Mouse (Mus musculus) heart, embryonic 12.5 days (tissue): ENCODE data around the gene Pcsk6. TPM values are rescaled to one million over a fixed set of nuclear protein-coding genes. Genes with fewer than 3 reads are reported as not detected.
"Not testable (repeated sequence)": the region's sequence is repeated elsewhere in the genome, so short reads cannot be mapped to it uniquely, and the experiment has no call there.

Experiments used
- ATAC-seq: fragments of 200-750 bp; cut with Nextera tagmentation; 2 replicates; pipeline ENCODE4 v1.8.0; 2017; ENCODE audit warnings: moderate TSS enrichment, moderate library complexity; ENCODE audit not compliant: insufficient number of reproducible peaks, low FRiP score
- H3K27ac ChIP-seq: fragments of 300-500 bp; sonication (generic); 2 replicates; pipeline ENCODE4 v1.5.1; 2016; ENCODE audit warnings: mild to moderate bottlenecking, moderate library complexity; ENCODE audit not compliant: poor library complexity, severe bottlenecking
- H3K27me3 ChIP-seq: fragments of 300-500 bp; sonication (generic); replicated peaks from 2 replicates; pipeline ENCODE4 v1.6.1; 2016; ENCODE audit warnings: mild to moderate bottlenecking, moderate library complexity
- H3K36me3 ChIP-seq: fragments of 300-500 bp; sonication (generic); 2 replicates; pipeline ENCODE4 v1.6.1; 2016; ENCODE audit warnings: mild to moderate bottlenecking, moderate library complexity
- H3K4me1 ChIP-seq: fragments of 300-500 bp; sonication (generic); replicated peaks from 2 replicates; pipeline ENCODE4 v1.6.1; 2016; ENCODE audit warnings: mild to moderate bottlenecking
- H3K4me2 ChIP-seq: fragments of 300-500 bp; sonication (generic); 2 replicates; pipeline ENCODE4 v1.6.1; 2016; ENCODE audit warnings: mild to moderate bottlenecking, moderate library complexity
- H3K4me3 ChIP-seq: fragments of 300-500 bp; sonication (generic); 2 replicates; pipeline ENCODE4 v1.5.1; 2016; ENCODE audit warnings: mild to moderate bottlenecking
- H3K9ac ChIP-seq: fragments of 300-500 bp; sonication (generic); 2 replicates; pipeline ENCODE4 v1.6.1; 2016; ENCODE audit warnings: mild to moderate bottlenecking, moderate library complexity
- H3K9me3 ChIP-seq: fragments of 300-500 bp; sonication (generic); replicated peaks from 2 replicates; pipeline ENCODE4 v1.6.1; 2016; ENCODE audit warnings: mild to moderate bottlenecking, moderate library complexity
- WGBS: fragments of 180-500 bp; shearing (Covaris S2); methylation state at CpG from one replicate; pipeline ENCODE4 v1.1.7; 2016; 5-methylcytosine and 5-hydroxymethylcytosine counted together
- polyA plus RNA-seq: library from polyadenylated mRNA; unstranded; fragments of >200 nt; fragmentation: Nextera tagmentation; extraction: Ambion mirVana; gene quantifications from 2 replicates; pipeline ENCODE4 v1.2.1, GENCODE M21; 2016

Pcsk6 gene
- polyA plus RNA-seq, 1 experiment from 2014 or later = 2.7 TPM

DNA sequence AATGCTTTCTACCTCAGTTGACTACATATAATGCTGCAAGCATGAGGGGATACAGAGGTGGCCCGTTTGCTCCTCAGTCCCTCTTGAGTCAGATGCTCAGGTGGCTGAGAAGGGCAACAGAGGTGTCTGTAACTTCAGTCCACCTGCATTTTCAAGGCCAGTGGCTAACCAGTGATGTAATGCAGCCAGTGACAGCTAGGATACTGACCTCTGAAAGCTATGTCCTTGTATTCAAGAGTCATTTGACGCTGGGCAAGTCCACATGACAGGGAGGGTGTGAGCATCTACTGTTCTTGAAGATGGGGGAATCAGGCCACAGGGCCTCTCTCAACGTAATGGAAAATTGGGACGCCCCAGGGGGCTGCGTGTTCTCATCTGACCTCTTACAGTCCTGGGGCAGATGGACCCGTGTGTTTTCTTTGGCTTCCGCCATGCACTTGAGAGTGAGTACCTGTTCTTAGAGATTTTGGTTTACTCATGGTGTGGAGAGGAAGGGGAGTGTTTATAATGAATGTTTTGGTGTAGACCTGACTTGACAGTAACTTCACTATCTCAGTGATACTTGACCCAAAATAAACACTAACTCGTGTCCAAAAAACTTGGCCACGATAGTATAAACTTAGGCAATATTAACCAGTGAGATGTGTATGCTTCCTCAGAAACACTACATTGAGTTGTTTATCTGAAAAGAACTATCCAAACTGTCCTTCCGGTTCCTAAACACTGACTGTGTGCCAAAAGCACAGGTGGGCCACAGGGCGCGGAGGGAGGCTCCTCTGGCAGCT lies 48.0 kb downstream of the Pcsk6 start:
- no peak overlapping the region for H3K4me2 ChIP-seq
- peaks cover 4% of the 10 kb centered on the region for H3K4me1 ChIP-seq
- no peak overlapping the region for H3K4me3 ChIP-seq
- no peaks in the 10 kb centered on the region for H3K36me3 ChIP-seq
- H3K27me3 ChIP-seq = peaks cover 15% of the 10 kb centered on the region
- no peak for ATAC-seq
- no peak overlapping the region for H3K27ac ChIP-seq
- H3K9ac ChIP-seq = no peak overlapping the region
- 78% methylated on average over 12 of the region's 12 CpGs for whole genome bisulfite sequencing
- no peaks in the 10 kb centered on the region for H3K9me3 ChIP-seq

DNA sequence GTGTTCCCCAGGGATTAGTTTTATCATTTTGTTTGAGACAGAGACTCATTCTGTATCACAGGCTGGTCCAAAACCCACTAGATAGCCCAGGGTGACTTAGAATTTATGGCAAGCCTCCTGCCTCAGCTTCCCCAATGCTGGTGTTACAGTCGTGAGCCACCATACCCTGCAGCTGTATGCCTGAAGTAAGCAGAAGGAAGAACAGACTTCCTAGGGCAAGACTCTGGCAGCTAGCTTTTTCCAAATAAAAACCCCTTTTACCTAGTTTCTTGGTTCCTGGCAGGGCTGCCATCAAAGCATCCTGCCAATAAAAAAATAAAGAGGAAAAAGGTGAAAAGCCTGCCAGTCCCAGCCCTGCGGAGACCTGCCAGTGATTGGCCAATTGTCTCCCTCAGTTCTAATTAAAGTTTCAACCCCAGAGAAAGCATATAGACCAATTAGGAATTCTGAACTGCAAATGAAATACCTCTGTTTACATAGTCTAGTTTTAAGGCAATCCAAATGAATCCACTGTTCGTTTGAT lies 51.6 kb downstream of the Pcsk6 start:
- H3K9ac ChIP-seq = no peak overlapping the region
- WGBS = 79% methylated on average over 3 of the region's 3 CpGs
- H3K27ac ChIP-seq = no peak overlapping the region
- H3K4me3 ChIP-seq = no peak overlapping the region
- no peaks in the 10 kb centered on the region for H3K9me3 ChIP-seq
- no peak overlapping the region for H3K4me2 ChIP-seq
- peaks cover 1% of the 10 kb centered on the region for H3K4me1 ChIP-seq
- H3K36me3 ChIP-seq = no peaks in the 10 kb centered on the region
- H3K27me3 ChIP-seq = peaks cover 8% of the 10 kb centered on the region; the same call in 1 of the 2 replicates
- no peak for ATAC-seq

- Histone ChIP-seq H3K36me3 (no peaks in the 10 kb centered on the region), H3K4me3 (no peak overlapping the region), H3K4me1 (peaks cover 8% of the 10 kb centered on the region), H3K27ac (no peak overlapping the region), H3K9ac (no peak overlapping the region), H3K9me3 (no peaks in the 10 kb centered on the region), H3K27me3 (0 out of 2 replicates have a peak, but pooled peaks cover 8% of the 10 kb centered on the region), H3K4me2 (no peak overlapping the region)
- ATAC-seq = no peak
- 42% methylated on average over 11 of the region's 11 CpGs for WGBS
These were observed 53.3 kb downstream of the Pcsk6 start for GRCm38 (mm10) chr7:65914761-65915301.

- no peak overlapping the region for H3K4me2 ChIP-seq
- 0 out of 2 replicates have a peak, but pooled peaks cover 8% of the 10 kb centered on the region for H3K27me3 ChIP-seq
- H3K27ac ChIP-seq = no peak overlapping the region
- H3K4me3 ChIP-seq = no peak overlapping the region
- ATAC-seq = no peak
- H3K4me1 ChIP-seq = peaks cover 14% of the 10 kb centered on the region
- no peaks in the 10 kb centered on the region for H3K36me3 ChIP-seq
- H3K9me3 ChIP-seq = no peaks in the 10 kb centered on the region
- H3K9ac ChIP-seq = no peak overlapping the region
- WGBS = 75% methylated on average over 7 of the region's 7 CpGs
These were observed 54.3 kb downstream of the Pcsk6 start for GRCm38 (mm10) chr7:65915821-65916220.

- Histone ChIP-seq H3K9me3 (no peaks in the 10 kb centered on the region), H3K4me2 (no peak overlapping the region), H3K27me3 (0 out of 2 replicates have a peak, but pooled peaks cover 8% of the 10 kb centered on the region), H3K4me1 (peaks cover 14% of the 10 kb centered on the region), H3K27ac (no peak overlapping the region), H3K4me3 (no peak overlapping the region), H3K36me3 (no peaks in the 10 kb centered on the region), H3K9ac (no peak overlapping the region)
- ATAC-seq = no peak
- WGBS = 76% methylated on average over 8 of the region's 8 CpGs
These were observed 55.0 kb downstream of the Pcsk6 start for GRCm38 (mm10) chr7:65916566-65916965.

GRCm38 (mm10) chr7:65918431-65918830 lies 56.9 kb downstream of the Pcsk6 start:
- Histone ChIP-seq H3K4me1 (peaks cover 14% of the 10 kb centered on the region), H3K4me3 (no peak overlapping the region), H3K9ac (no peak overlapping the region), H3K9me3 (peaks cover 10% of the 10 kb centered on the region; the same call in 1 of the 2 replicates), H3K4me2 (no peak overlapping the region), H3K36me3 (no peaks in the 10 kb centered on the region), H3K27me3 (peaks cover 7% of the 10 kb centered on the region; the same call in 1 of the 2 replicates), H3K27ac (no peak overlapping the region)
- ATAC-seq = no peak
- 89% methylated on average over 4 of the region's 4 CpGs for WGBS

DNA sequence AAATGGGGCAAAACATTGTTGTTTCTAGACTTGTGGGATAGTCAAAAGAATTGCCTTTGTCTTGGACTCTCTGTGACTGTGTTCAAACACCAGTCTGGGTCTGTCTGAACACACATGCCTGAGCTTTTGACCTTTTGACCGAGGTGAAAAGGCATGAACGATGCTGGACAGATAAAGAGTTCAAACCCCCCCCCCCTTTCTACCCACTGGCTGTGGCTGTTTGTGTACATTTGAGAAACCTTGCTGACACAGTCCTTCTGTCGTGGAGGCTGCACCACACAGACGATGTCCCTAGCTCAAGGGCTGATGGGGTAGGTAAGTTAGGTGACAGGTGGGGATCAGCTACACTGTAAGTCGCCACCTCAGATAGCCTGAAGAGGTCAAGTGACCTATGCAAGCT lies 67.9 kb downstream of the Pcsk6 start:
- ATAC-seq = no peak
- 6% methylated on average over 5 of the region's 5 CpGs for WGBS
- no peak overlapping the region for H3K4me3 ChIP-seq
- peak overlapping the region; percentile 29 for H3K4me2 ChIP-seq
- no peaks in the 10 kb centered on the region for H3K9me3 ChIP-seq
- H3K27ac ChIP-seq = no peak overlapping the region
- peaks cover 27% of the 10 kb centered on the region for H3K4me1 ChIP-seq
- no peaks in the 10 kb centered on the region for H3K36me3 ChIP-seq
- H3K9ac ChIP-seq = no peak overlapping the region
- peaks cover 24% of the 10 kb centered on the region for H3K27me3 ChIP-seq

DNA sequence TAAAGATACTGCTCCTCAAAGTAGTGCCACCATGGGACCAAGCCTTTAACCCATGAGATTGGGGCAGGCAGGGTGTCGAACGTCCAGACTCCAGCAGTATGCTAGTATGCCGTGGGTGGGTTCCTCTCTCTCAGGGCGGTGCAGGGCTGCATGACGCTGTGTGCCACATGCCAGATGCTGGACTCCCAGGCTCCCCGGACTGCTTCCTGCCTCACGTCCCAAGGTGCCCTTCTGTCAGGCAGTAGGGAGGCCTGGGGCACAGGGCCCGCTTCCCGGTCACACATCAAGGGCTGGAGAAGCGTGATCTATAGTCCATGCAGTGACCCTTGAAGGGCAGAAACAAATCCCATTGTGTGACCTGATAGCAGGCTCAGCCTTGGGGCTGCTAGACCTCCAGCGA lies 68.9 kb downstream of the Pcsk6 start:
- Histone ChIP-seq H3K36me3 (no peaks in the 10 kb centered on the region), H3K4me1 (peaks cover 27% of the 10 kb centered on the region), H3K9me3 (no peaks in the 10 kb centered on the region), H3K27me3 (peaks cover 24% of the 10 kb centered on the region), H3K4me3 (no peak overlapping the region), H3K27ac (peak overlapping the region; percentile 25; the same call in 1 of the 2 replicates), H3K9ac (no peak overlapping the region), H3K4me2 (no peak overlapping the region)
- peak; percentile 75 for ATAC-seq
- WGBS = 33% methylated on average over 11 of the region's 11 CpGs

GRCm38 (mm10) chr7:65934238-65934970 lies 72.9 kb downstream of the Pcsk6 start:
- H3K27me3 ChIP-seq = peaks cover 15% of the 10 kb centered on the region
- 69% methylated on average over 3 of the region's 3 CpGs for WGBS
- ATAC-seq, H3K9ac ChIP-seq, H3K27ac ChIP-seq, H3K4me3 ChIP-seq, H3K9me3 ChIP-seq, H3K36me3 ChIP-seq, H3K4me2 ChIP-seq: not testable (repeated sequence)
- peaks cover 23% of the 10 kb centered on the region for H3K4me1 ChIP-seq

DNA sequence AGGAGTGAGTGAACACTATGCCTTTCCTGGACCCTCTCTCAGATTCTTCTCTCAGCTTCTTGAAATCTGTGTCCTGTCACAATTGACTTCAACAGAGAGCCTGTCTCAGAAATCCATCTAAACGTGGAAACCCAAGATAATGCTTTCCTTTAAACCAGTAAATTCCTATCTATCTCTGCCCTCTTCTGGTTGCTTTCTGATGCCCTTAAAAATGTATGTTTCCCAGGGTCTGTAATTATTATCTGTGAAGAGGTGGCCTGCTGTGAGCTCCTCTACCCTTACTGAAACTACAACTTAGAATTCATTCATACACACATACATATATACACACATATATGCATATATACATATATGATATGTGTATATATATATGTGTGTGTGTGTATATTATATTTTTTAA lies 73.7 kb downstream of the Pcsk6 start:
- no peak overlapping the region for H3K27ac ChIP-seq
- H3K9me3 ChIP-seq = no peaks in the 10 kb centered on the region
- H3K9ac ChIP-seq = no peak overlapping the region
- no peak overlapping the region for H3K4me2 ChIP-seq
- WGBS = 6% methylated on average over 1 of the region's 1 CpGs
- H3K27me3 ChIP-seq = peaks cover 15% of the 10 kb centered on the region
- no peak for ATAC-seq
- H3K4me3 ChIP-seq = no peak overlapping the region
- H3K36me3 ChIP-seq = no peaks in the 10 kb centered on the region
- H3K4me1 ChIP-seq = peaks cover 15% of the 10 kb centered on the region

DNA sequence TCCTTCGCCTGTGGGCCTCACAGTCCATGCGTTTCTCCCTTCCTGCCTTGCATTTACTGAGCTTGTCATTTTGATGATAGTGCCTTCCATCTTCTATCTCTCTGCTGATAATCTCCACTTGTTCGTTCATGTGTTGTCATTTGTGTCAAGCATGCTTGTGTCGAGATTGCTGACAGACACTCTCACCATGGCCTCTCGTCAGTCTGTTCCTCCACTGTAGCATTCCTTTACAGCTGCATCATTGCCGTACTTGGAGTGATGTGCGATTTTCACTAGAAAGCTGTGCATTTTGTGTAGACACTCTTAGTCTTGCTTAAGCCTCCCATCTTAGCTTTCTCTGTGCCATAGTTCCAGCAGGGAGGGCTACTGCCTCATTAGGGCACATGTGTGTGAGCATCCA lies 79.5 kb downstream of the Pcsk6 start:
- 0 out of 2 replicates have a peak, but pooled peaks cover 3% of the 10 kb centered on the region for H3K9me3 ChIP-seq
- no peaks in the 10 kb centered on the region for H3K36me3 ChIP-seq
- peak overlapping the region; percentile 36 for H3K4me2 ChIP-seq
- H3K27me3 ChIP-seq = peaks cover 19% of the 10 kb centered on the region
- ATAC-seq = 0 out of 2 replicates have a peak, but pooled peaks have one; percentile 22
- H3K4me3 ChIP-seq = no peak overlapping the region
- WGBS = 7% methylated on average over 7 of the region's 7 CpGs
- H3K9ac ChIP-seq = no peak overlapping the region
- H3K27ac ChIP-seq = peak overlapping the region; percentile 66
- peaks cover 16% of the 10 kb centered on the region for H3K4me1 ChIP-seq
